Mouse (Mus musculus): ENCODE results near the gene Cxcl2.

DNA sequence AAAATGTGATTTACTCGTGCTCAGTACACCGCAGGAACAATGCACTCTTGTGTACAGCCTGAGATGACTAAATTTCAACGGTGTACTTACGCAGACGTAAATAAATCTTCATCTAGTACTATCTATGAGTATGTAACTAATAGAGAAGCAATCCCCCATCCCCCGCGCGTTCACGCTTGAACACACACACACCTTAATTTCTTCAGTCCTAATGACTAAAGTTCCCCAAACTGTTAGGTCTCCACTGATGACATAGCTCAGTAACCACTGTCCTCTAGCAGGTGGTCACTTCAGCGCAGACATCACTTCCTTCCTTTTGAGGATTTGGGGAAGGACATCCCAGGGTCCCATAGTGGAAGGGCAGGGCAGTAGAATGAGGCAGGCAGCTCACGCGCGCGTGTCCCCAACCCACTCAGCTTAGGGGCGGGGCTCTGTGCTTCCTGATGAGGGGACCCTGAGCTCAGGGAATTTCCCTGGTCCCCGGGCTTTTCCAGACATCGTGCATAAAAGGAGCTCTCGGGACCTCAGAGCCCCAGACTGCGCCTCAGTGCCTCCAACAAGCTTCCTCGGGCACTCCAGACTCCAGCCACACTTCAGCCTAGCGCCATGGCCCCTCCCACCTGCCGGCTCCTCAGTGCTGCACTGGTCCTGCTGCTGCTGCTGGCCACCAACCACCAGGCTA lies at the start of gene Cxcl2:
- TF ChIP-seq CTCF (IDR thresholded peaks at IDR 0.05; ENCODE audit: low read depth, low read length) (no peak), POLR2A (IDR thresholded peaks at IDR 0.05; ENCODE audit: borderline replicate concordance, low read depth, low read length) (no peak)

Measured in bone marrow macrophage, adult 2 months (primary cell).